Mouse (Mus musculus) cerebellum, adult 2 months (tissue): ENCODE measurements around the gene Bahd1. TPM values are rescaled to one million over a fixed set of nuclear protein-coding genes. Genes with fewer than 3 reads are reported as not detected.

Source experiments
- DNase-seq, 2 experiments: peaks; one replicate each; pipeline ENCODE4 v3.0.0; 2021
- H3K27ac ChIP-seq: fragments of 200-500 bp; 2 replicates; pipeline ENCODE4 v1.5.1; 2012; ENCODE audit warnings: low read length, control low read depth, inconsistent platforms; ENCODE audit not compliant: insufficient read depth
- H3K27me3 ChIP-seq: fragments of 200-500 bp; 2 replicates; pipeline ENCODE4 v1.6.1; 2012; ENCODE audit warnings: inconsistent platforms, mild to moderate bottlenecking, low read length, moderate library complexity; ENCODE audit not compliant: control insufficient read depth, insufficient read depth
- H3K4me1 ChIP-seq: fragments of 200-500 bp; 2 replicates; pipeline ENCODE4 v1.6.1; 2011; ENCODE audit warnings: low read length; ENCODE audit not compliant: control insufficient read depth, insufficient read depth
- H3K4me3 ChIP-seq: fragments of 200-500 bp; replicated peaks from 2 replicates; pipeline ENCODE3; 2011; ENCODE audit warnings: mild to moderate bottlenecking, low read depth, low read length, control low read depth; ENCODE audit not compliant: insufficient read depth
- CTCF ChIP-seq: fragments of 200-500 bp; IDR thresholded peaks from 2 replicates; pipeline ENCODE4 v1.5.1; 2011; ENCODE audit warnings: low read depth, mild to moderate bottlenecking, control low read depth, low read length, moderate library complexity, borderline replicate concordance; ENCODE audit not compliant: insufficient read depth
- POLR2A ChIP-seq: fragments of 200-500 bp; IDR thresholded peaks from 2 replicates; pipeline ENCODE4 v1.6.1; 2011; ENCODE audit warnings: low read length, control low read depth, borderline replicate concordance; ENCODE audit not compliant: insufficient read depth
- WGBS: fragments of 180-500 bp; shearing (Covaris S2); methylation state at CpG from one replicate; pipeline ENCODE4 v1.1.7; 2018; 5-methylcytosine and 5-hydroxymethylcytosine counted together
- polyA plus RNA-seq: library from polyadenylated mRNA; depleted of rRNA; stranded (reverse); fragments of >200 nt; gene quantifications from 2 replicates; pipeline ENCODE4 v1.2.3, GENCODE M21; 2012

Bahd1 gene
- polyA plus RNA-seq, 1 experiment = 16.7 TPM

DNA sequence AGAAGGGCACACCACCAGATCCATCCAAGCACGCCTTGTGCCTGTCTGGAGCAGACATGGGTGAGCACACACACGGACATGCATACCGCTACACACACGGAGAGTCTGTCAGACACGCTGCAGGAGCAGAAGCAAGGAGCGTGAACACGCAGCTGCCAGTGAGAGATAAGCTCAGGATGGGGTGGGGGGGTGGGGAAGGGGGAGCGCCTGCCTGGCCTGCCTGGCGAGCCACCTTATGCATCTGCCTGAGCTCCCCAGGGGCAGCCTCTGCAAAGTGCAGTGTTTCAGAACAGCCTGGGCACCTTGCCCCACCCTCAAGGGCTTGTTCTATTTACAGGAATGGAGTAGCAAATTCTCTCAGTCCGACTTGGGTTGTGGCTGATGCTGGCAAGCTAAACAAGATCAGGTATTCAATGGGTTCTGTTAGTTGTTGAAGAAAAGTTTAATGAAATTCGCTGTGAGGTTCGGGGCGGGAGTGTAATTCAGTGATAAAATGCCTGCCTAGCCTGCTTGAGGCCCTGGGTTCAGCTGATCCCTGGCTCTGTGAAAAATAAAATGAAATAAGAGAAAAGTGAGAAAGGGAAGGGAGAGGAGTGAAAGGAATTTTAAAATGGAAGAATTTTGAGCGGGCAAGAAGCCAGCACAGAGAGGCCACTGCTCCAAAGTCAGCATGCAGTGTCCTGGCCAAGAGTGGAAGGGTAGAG, 12.2 kb upstream of the Bahd1 start:
- no peak for DNase-seq
- WGBS = 26% methylated on average over 14 of the region's 14 CpGs
- no peaks in the 10 kb centered on the region for H3K27me3 ChIP-seq
- no peak overlapping the region for H3K4me3 ChIP-seq
- TF ChIP-seq CTCF (no peak), POLR2A (no peak)
- H3K27ac ChIP-seq = no peak overlapping the region
- no peaks in the 10 kb centered on the region for H3K4me1 ChIP-seq

DNA sequence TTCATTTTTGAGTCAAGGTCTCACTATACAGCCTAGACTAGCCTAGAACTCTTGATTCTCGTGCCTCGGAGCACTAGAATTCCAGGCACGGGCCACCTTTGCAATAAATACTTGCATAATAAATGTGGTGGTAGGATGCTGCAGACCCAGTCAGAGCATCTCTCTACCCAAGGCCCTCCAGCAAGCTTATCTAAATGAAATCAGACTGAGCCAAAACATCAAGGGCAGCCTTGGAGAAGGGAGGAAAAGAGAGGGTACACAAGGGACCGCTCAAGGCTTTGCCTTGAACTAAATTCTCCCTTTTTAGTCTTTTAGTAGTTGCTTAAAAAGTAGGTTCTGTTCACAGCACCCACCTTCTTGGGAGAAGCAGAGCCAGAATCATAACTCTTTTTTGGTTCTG, 9.0 kb upstream of the Bahd1 start:
- TF ChIP-seq POLR2A (no peak), CTCF (no peak)
- no peak overlapping the region for H3K27ac ChIP-seq
- no peak for DNase-seq
- H3K27me3 ChIP-seq = no peaks in the 10 kb centered on the region
- no peaks in the 10 kb centered on the region for H3K4me1 ChIP-seq
- H3K4me3 ChIP-seq = no peak overlapping the region
- 89% methylated on average over 4 of the region's 4 CpGs for WGBS

DNA sequence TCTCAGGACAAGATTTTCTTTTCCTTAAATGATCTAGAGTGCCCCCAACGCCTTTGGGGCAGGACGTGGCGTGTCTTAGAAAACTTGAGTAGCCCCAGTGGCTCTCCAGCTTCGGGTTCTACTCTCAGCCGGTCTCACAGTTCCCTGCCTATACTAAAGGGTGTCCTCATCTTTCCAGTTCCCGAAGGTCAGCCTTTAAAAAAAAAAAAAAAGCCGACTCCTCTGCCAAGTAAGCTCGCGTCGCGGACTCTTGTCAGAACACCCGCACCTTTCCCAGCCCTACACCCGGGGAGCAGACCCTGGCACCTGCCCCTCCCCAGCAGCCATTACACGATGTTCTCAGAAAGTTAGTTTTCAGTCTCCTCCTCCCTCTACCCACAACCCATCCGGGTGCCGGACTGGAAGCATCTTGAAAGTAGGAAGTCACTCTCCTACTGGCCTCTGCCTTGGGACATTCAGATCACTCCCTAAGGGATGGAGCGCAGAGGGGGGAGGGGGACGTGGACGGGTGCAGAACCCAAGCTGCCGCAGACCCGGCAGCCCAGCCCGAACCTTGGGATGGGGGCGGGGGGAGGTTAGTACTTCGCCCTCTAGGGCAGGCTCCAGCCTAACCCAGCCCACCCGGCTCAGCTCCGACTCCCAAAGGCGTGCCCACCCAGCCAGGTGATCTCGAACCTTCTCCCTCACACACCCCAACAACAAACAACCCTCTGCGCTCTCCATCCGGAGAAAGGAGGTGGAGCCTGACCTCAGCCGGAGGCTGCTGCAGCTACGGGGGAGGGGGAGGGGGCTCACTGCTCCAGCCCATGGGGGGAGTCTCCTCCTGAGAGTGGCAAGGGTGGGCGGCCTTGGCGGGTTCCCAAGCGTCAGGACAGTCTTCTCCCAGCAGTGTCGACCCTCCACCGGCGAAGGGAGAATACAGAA, 3.9 kb upstream of the Bahd1 start:
- Histone ChIP-seq H3K27me3 (no peaks in the 10 kb centered on the region), H3K4me3 (peak overlapping the region; percentile 59), H3K27ac (no peak overlapping the region), H3K4me1 (peaks cover 9% of the 10 kb centered on the region)
- DNase-seq = peak; percentile 53 to 57
- no peak for TF ChIP-seq POLR2A
- no peak for TF ChIP-seq CTCF
- WGBS = 5% methylated on average over 38 of the region's 38 CpGs

DNA sequence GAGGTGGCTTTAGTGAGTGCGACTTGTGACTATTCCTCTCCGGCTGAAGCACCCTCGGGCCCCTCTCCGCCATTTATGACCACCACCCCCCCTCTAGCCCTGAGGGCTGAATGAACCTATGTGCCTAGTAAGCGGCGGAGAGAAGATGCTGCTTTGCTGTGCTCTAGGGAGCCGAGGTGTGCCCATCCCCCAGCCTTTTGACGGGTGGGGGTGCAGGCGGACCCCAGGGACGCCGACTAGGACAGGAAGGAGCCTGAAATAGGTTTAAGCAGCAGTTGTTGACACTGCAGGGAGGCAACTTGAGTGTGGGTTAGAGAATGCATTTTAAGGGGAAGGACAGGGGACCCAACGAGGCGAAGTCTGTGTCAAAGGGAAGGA, 3.3 kb upstream of the Bahd1 start:
- TF ChIP-seq POLR2A (no peak), CTCF (no peak)
- Histone ChIP-seq H3K4me1 (peaks cover 9% of the 10 kb centered on the region), H3K4me3 (peak overlapping the region; percentile 59), H3K27me3 (no peaks in the 10 kb centered on the region), H3K27ac (no peak overlapping the region)
- whole genome bisulfite sequencing = 1% methylated on average over 13 of the region's 13 CpGs
- DNase-seq = peak in 1 of 2 experiments; percentile 56

DNA sequence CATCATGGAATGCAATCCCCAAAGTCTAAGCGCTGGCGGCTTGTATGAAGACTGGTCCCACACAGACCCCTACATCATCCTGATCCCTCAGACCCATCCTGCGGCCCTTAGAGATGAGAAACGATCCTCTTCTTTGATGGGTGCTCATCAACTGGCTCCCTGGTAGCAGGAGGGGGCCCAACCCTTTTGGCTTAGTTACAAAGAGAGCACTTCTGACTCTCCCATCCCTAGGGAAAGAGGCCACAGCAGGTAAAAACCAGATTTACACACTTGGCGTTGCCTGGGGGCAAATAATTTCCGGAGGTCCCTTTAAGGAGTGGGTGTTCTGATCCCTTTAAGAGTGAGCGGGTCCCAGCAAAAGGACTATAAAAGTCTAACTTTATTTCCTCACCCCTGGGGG, 2.8 kb upstream of the Bahd1 start:
- 26% methylated on average over 7 of the region's 7 CpGs for WGBS
- DNase-seq = no peak
- Histone ChIP-seq H3K4me3 (peak overlapping the region; percentile 59), H3K4me1 (peaks cover 9% of the 10 kb centered on the region), H3K27me3 (no peaks in the 10 kb centered on the region), H3K27ac (no peak overlapping the region)
- TF ChIP-seq CTCF = no peak
- no peak for TF ChIP-seq POLR2A

DNA sequence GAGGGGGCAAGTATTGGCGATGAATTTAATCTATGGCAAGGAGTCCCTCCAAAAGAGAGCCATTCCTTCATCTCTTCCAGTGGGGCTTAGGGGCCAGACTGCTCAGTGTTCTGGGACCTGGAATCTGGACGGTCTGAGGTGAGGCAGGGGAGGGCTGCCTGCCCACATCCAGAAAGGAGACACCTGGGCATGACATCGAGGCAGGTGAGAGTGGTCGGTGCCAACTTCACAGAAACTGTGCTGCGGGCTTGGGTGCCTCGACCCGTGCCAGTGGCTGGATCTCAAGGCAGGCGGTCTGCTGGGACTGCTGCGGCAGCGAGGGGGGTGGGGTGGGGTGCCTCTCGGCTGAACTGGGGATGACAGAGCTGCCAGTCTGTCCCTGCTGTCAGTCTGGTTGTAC, 2.4 kb upstream of the Bahd1 start:
- Histone ChIP-seq H3K27ac (no peak overlapping the region), H3K27me3 (no peaks in the 10 kb centered on the region), H3K4me1 (peaks cover 9% of the 10 kb centered on the region), H3K4me3 (no peak overlapping the region)
- TF ChIP-seq POLR2A = no peak
- TF ChIP-seq CTCF = no peak
- DNase-seq = no peak
- 24% methylated on average over 11 of the region's 11 CpGs for WGBS

DNA sequence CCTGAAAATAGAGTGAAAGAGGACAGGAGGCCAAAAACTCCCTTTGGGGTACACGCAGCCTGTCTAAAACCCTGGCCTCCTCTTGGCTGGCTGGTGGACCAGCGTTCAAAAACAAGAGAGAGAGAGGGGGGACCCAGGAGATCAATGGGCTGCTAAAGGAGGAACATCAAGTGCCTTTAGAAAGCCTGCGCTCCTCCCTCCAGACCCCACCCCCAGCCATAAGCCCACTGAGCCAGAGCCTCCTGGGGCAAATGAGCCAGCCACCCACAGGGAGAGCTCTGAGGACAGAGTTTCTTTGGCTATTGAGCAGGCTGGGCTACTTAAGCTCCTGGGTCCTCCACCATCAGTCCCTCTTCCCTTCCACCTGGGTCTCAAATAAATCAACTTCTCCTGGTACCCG, 1.4 kb upstream of the Bahd1 start:
- no peak for TF ChIP-seq CTCF
- no peak for TF ChIP-seq POLR2A
- H3K4me1 ChIP-seq = peaks cover 17% of the 10 kb centered on the region
- H3K27me3 ChIP-seq = no peaks in the 10 kb centered on the region
- H3K27ac ChIP-seq = no peak overlapping the region
- DNase-seq = no peak
- no peak overlapping the region for H3K4me3 ChIP-seq
- WGBS = 62% methylated on average over 4 of the region's 4 CpGs
